Mouse (Mus musculus): ENCODE results near the gene Chd4.

DNA sequence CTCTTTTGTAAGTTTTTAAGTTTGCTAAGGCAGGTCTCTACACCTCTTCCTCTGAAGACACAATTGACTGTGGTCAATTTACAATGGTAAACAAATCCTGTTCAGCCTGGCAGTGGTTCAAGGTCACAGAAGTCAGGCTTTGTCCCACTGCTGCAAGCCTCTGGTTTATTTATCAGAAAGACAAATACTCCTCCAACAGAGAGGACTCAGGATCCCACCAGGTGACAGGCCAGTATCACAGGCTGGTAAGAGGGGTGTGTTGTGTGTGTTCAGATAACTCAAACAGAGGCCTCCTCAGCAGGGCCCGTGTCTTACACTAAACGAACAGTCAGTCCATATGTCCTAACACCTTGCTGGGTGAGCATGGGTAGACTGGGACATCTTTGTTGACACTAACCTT lies 76.7 kb downstream of the Chd4 start:
- TF ChIP-seq CTCF (IDR thresholded peaks at IDR 0.05; ENCODE audit: low read depth, low read length) (no peak), POLR2A (IDR thresholded peaks at IDR 0.05; ENCODE audit: borderline replicate concordance, low read depth, low read length) (no peak)

Data from bone marrow macrophage, adult 2 months (primary cell).